17 mouse cellular contexts compared by ENCODE assay signal in genomic region chr8:103173313-103173712, GRCm38 (mm10).
"Had no signal": no experiment of that assay in that cellular context is flagged by ENCODE, and none has a peak within 500 bp of the region (broad histone marks: within the 10 kb centered on the region; RNA-seq: fewer than 3 reads in every experiment).

No protein-coding gene starts in this region.

- H3K9ac ChIP-seq: liver, embryonic 13.5 days; neural tube, embryonic 13.5 days; stomach, embryonic 15.5 days had no signal

- DNase-seq: kidney, adult 9 months; kidney, postnatal 14 days; kidney, postnatal 4 days; liver, embryonic 13.5 days; lung, adult 2 months; lung, postnatal 10 days; lung, postnatal 36 days; midbrain, embryonic 14.5 days; retina, postnatal 1 day; right cerebral cortex, postnatal 25 days; spleen, adult 18-20 months; thymus, postnatal 25 days had no signal

- H3K27me3 ChIP-seq: liver, embryonic 13.5 days; megakaryocyte, embryonic 14.5 days; neural tube, embryonic 13.5 days; stomach, embryonic 15.5 days had no signal

- H3K36me3 ChIP-seq: liver, embryonic 13.5 days; neural tube, embryonic 13.5 days; stomach, embryonic 15.5 days had no signal

- H3K27ac ChIP-seq: liver, embryonic 13.5 days; neural tube, embryonic 13.5 days; stomach, embryonic 15.5 days had no signal

- H3K4me3 ChIP-seq: liver, embryonic 13.5 days; megakaryocyte, embryonic 14.5 days; myocyte; neural tube, embryonic 13.5 days; stomach, embryonic 15.5 days had no signal

- H3K4me2 ChIP-seq: liver, embryonic 13.5 days; midbrain, embryonic 11.5 days; neural tube, embryonic 13.5 days; stomach, embryonic 15.5 days had no signal

- H3K9me3 ChIP-seq: liver, embryonic 13.5 days; neural tube, embryonic 13.5 days; stomach, embryonic 15.5 days had no signal

- H3K4me1 ChIP-seq: liver, embryonic 13.5 days; megakaryocyte, embryonic 14.5 days; neural tube, embryonic 13.5 days; stomach, embryonic 15.5 days had no signal
